Mouse (Mus musculus): ENCODE data around the gene Bloc1s6. TPM values are rescaled to one million over a fixed set of nuclear protein-coding genes. Genes with fewer than 3 reads are reported as not detected.

Bloc1s6 gene
- polyA plus RNA-seq, 1 experiment, result 23.5 TPM

GRCm38 (mm10) chr2:122781590-122782356 is 43.5 kb downstream of the Bloc1s6 start:
- Histone ChIP-seq H3K4me3 (ENCODE audit: insufficient read depth, low read depth, low read length) (no peak overlapping the region), H3K27ac (replicated peaks; ENCODE audit: low read depth, low read length) (no peak overlapping the region), H3K4me1 (ENCODE audit: control insufficient read depth, insufficient read depth, insufficient read length, low read length) (peaks cover 10% of the 10 kb centered on the region)

- Histone ChIP-seq H3K27ac (replicated peaks; ENCODE audit: low read depth, low read length) (no peak overlapping the region), H3K4me3 (ENCODE audit: insufficient read depth, low read depth, low read length) (no peak overlapping the region), H3K4me1 (ENCODE audit: control insufficient read depth, insufficient read depth, insufficient read length, low read length) (peaks cover 9% of the 10 kb centered on the region)
Observed at GRCm38 (mm10) chr2:122783730-122784129, 45.4 kb downstream of the Bloc1s6 start.

GRCm38 (mm10) chr2:122784701-122785100 is 46.4 kb downstream of the Bloc1s6 start:
- no peak overlapping the region for H3K27ac ChIP-seq (replicated peaks; ENCODE audit: low read depth, low read length)
- no peak overlapping the region for H3K4me3 ChIP-seq (ENCODE audit: insufficient read depth, low read depth, low read length)
- H3K4me1 ChIP-seq (ENCODE audit: control insufficient read depth, insufficient read depth, insufficient read length, low read length), result peaks cover 9% of the 10 kb centered on the region

GRCm38 (mm10) chr2:122786167-122786566 is 47.9 kb downstream of the Bloc1s6 start:
- Histone ChIP-seq H3K27ac (replicated peaks; ENCODE audit: low read depth, low read length) (no peak overlapping the region), H3K4me1 (ENCODE audit: control insufficient read depth, insufficient read depth, insufficient read length, low read length) (peaks cover 1% of the 10 kb centered on the region; the same call in 1 of the 2 replicates), H3K4me3 (ENCODE audit: insufficient read depth, low read depth, low read length) (no peak overlapping the region)

GRCm38 (mm10) chr2:122789311-122789710 is 51.0 kb downstream of the Bloc1s6 start:
- H3K4me3 ChIP-seq (ENCODE audit: insufficient read depth, low read depth, low read length), result no peak overlapping the region
- no peak overlapping the region for H3K27ac ChIP-seq (replicated peaks; ENCODE audit: low read depth, low read length)
- H3K4me1 ChIP-seq (ENCODE audit: control insufficient read depth, insufficient read depth, insufficient read length, low read length), result no peaks in the 10 kb centered on the region; the same call in 1 of the 2 replicates

- H3K27ac ChIP-seq (replicated peaks; ENCODE audit: low read depth, low read length), result no peak overlapping the region
- no peaks in the 10 kb centered on the region; the same call in 1 of the 2 replicates for H3K4me1 ChIP-seq (ENCODE audit: control insufficient read depth, insufficient read depth, insufficient read length, low read length)
- no peak overlapping the region for H3K4me3 ChIP-seq (ENCODE audit: insufficient read depth, low read depth, low read length)
Observed at GRCm38 (mm10) chr2:122789730-122790129, 51.4 kb downstream of the Bloc1s6 start.

Other genes with a start within 250 kb of the Bloc1s6 start
- gene Gatm, start 127.2 kb upstream of the Bloc1s6 start, polyA plus RNA-seq (2012; ENCODE audit: insufficient read depth, insufficient read length, missing spikeins), result 4.6 and 6.3 TPM in 2 replicates
- gene AA467197, start 101.5 kb upstream of the Bloc1s6 start, polyA plus RNA-seq (2012; ENCODE audit: insufficient read depth, insufficient read length, missing spikeins), result not detected in 2 replicates
- gene Slc30a4, start 35.8 kb upstream of the Bloc1s6 start, polyA plus RNA-seq (2012; ENCODE audit: insufficient read depth, insufficient read length, missing spikeins), result 4.4 and 6.7 TPM in 2 replicates
- 152 TPM in 2 replicates for gene Sqor, start 26.7 kb downstream of the Bloc1s6 start, polyA plus RNA-seq (2012; ENCODE audit: insufficient read depth, insufficient read length, missing spikeins)

Measured in brown adipose tissue, adult 24 weeks (tissue).